Mouse (Mus musculus): ENCODE data around the gene Atp6v1g2. TPM values are rescaled to one million over a fixed set of nuclear protein-coding genes. Genes with fewer than 3 reads are reported as not detected.

Gene Atp6v1g2
- polyA plus RNA-seq, 1 experiment from 2014 or later = 3.0 TPM

DNA sequence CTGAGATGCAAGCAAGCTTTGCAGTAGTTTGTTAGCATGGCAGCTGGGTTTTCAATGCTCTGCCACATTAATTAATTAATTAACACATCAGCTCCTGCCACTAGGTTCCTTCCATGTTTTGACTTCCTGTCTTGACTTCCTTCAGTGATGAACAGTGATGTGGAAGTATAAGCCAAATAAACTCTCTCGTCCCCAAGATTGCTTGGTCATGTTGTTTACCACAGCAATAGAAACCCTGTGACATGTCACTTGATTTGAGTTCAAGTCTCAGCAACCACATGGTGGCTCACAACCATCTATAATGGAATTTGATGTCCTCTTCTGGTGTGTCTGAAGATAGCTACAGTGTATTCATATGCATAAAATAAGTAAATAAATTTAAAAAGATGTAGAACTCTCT is 23.9 kb downstream of the Atp6v1g2 start:
- H3K4me2 ChIP-seq (replicated peaks; ENCODE audit: low read depth) = no peak overlapping the region
- no peaks in the 10 kb centered on the region for H3K4me1 ChIP-seq (replicated peaks; ENCODE audit: control insufficient read depth, insufficient read depth)
- H3K36me3 ChIP-seq (ENCODE audit: control insufficient read depth, insufficient read depth, low read length) = peaks cover 8% of the 10 kb centered on the region; the same call in 1 of the 2 replicates
- no peak overlapping the region for H3K9ac ChIP-seq (ENCODE audit: low read length)
- H3K27me3 ChIP-seq (ENCODE audit: control insufficient read depth, insufficient read depth, low read length) = no peaks in the 10 kb centered on the region
- TF ChIP-seq EP300 (optimal IDR thresholded peaks at IDR 0.05) (no peak), CTCF (IDR thresholded peaks at IDR 0.05; ENCODE audit: low read depth) (no peak)
- ATAC-seq (ENCODE audit: low FRiP score, low TSS enrichment) = no peak
- WGBS = 48% methylated on average over 1 of the region's 1 CpGs
- H3K4me3 ChIP-seq (ENCODE audit: low read depth, low read length) = no peak overlapping the region
- DNase-seq (ENCODE audit: low spot score) = no peak
- no peak overlapping the region for H3K27ac ChIP-seq (replicated peaks)
- H3K9me3 ChIP-seq (ENCODE audit: control insufficient read depth, low read length) = no peaks in the 10 kb centered on the region

DNA sequence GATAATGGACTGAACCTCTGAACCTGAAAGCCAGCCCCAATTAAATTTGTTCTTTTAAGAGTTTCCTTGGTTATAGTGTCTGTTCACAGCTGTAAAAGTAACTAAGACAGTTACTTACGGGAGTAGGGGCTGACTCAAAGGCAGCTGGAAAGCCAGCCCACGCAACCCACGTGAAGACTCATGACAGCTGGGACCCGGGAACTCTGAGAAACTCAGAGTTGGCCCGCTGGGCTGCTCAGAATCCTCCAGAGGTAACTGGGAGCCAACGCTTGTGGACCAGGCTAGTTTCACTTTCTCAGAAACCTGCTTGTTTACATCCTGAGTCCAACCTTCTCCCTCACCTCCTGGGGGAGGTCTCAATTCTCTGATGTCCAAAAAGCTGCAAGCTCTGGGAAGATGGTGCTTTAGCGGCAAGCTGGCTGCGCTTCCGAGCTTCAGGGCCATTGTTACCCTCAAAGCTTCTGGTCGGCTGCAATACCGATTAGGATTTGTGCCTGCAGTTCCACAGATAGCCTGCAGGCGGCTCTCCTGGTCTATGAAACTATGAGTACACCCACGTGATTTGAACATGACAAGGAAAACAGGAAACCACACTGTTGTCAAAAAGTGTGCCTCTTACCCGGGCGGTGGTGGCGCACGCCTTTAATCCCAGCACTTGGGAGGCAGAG is 24.5 kb downstream of the Atp6v1g2 start:
- H3K4me2 ChIP-seq (replicated peaks; ENCODE audit: low read depth) = peak overlapping the region; percentile 53
- 0 out of 2 replicates have a peak, but pooled peaks cover 2% of the 10 kb centered on the region for H3K36me3 ChIP-seq (ENCODE audit: control insufficient read depth, insufficient read depth, low read length)
- WGBS = 9% methylated on average over 17 of the region's 17 CpGs
- H3K9me3 ChIP-seq (ENCODE audit: control insufficient read depth, low read length) = no peaks in the 10 kb centered on the region
- no peaks in the 10 kb centered on the region for H3K4me1 ChIP-seq (replicated peaks; ENCODE audit: control insufficient read depth, insufficient read depth)
- H3K9ac ChIP-seq (ENCODE audit: low read length) = peak overlapping the region; percentile 47; the same call in 1 of the 2 replicates
- H3K4me3 ChIP-seq (ENCODE audit: low read depth, low read length) = peak overlapping the region; percentile 31
- TF ChIP-seq EP300 (optimal IDR thresholded peaks at IDR 0.05) (no peak), CTCF (IDR thresholded peaks at IDR 0.05; ENCODE audit: low read depth) (peak; percentile 90)
- ATAC-seq (ENCODE audit: low FRiP score, low TSS enrichment) = peak; percentile 34
- H3K27me3 ChIP-seq (ENCODE audit: control insufficient read depth, insufficient read depth, low read length) = no peaks in the 10 kb centered on the region
- H3K27ac ChIP-seq (replicated peaks) = no peak overlapping the region
- DNase-seq (ENCODE audit: low spot score) = peak; percentile 91

DNA sequence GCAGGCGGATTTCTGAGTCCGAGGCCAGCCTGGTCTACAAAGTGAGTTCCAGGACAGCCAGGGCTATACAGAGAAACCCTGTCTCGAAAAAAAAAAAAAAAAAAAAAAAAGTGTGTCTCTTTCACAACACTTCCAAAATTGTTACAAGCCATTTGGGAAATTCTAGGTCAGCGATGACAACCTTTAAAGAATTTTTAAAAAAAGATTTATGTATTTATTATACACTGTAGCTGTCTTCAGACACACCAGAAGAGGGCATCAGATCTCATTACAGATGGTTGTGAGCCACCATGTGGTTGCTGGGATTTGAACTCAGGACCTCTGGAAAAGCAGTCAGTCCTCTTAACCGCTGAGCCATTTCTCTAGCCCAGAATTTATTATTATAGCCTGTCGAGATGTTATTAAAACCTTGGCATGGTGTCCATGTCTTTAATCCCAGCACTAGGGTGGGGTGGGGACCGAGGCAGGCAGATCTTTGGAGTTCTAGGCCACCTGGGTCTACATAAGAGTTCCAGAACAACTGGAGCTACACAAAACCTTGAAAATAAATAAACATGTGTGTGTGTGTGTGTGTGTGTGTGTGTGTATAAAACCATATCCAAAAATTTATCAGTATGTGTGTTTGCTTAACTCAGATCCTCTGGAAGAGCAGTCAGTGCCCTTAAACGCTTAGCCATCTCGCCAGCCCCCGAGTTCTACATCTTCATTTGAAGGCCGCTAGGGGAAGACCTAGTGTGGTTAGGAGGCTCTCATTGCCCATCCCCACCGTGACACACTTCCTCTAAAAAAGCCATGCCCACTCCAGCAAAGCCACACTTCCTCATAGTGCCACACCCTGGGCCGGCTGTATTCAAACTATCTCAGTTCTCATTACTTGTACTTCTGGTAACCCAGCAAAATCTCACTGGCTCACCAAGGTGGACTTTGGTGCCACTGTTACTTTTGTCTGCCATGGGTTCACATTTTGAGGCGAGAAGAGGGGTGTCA is 25.3 kb downstream of the Atp6v1g2 start:
- no peaks in the 10 kb centered on the region for H3K27me3 ChIP-seq (ENCODE audit: control insufficient read depth, insufficient read depth, low read length)
- no peak overlapping the region for H3K4me3 ChIP-seq (ENCODE audit: low read depth, low read length)
- H3K4me2 ChIP-seq (replicated peaks; ENCODE audit: low read depth) = no peak overlapping the region
- H3K36me3 ChIP-seq (ENCODE audit: control insufficient read depth, insufficient read depth, low read length) = no peaks in the 10 kb centered on the region
- WGBS = 44% methylated on average over 13 of the region's 14 CpGs
- peak; percentile 63 for DNase-seq (ENCODE audit: low spot score)
- peak; percentile 20; the same call in 1 of the 2 replicates for TF ChIP-seq CTCF (IDR thresholded peaks at IDR 0.05; ENCODE audit: low read depth)
- no peak for TF ChIP-seq EP300 (optimal IDR thresholded peaks at IDR 0.05)
- H3K9me3 ChIP-seq (ENCODE audit: control insufficient read depth, low read length) = no peaks in the 10 kb centered on the region
- ATAC-seq (ENCODE audit: low FRiP score, low TSS enrichment) = no peak
- H3K27ac ChIP-seq (replicated peaks) = no peak overlapping the region
- no peak overlapping the region for H3K9ac ChIP-seq (ENCODE audit: low read length)
- no peaks in the 10 kb centered on the region for H3K4me1 ChIP-seq (replicated peaks; ENCODE audit: control insufficient read depth, insufficient read depth)

DNA sequence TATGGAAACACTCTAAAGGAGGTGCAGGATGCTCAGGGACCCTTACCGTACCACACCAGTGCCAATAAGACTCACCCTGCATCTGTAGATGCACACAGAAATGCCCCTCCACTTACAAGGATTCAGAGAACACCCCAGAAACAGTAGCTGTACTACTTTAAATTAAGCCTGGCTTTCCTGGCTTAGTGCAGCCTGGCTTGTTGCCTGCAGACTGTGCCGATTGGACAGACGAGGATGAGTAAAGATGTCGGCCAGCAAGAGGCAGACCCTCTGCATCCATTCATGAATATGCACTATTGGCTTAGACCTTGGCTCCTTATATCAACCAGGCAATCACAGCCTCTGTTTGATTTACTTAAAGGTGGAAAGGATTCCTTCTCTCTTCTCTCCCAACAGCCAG is 26.2 kb downstream of the Atp6v1g2 start:
- Histone ChIP-seq H3K4me2 (replicated peaks; ENCODE audit: low read depth) (no peak overlapping the region), H3K27ac (replicated peaks) (no peak overlapping the region), H3K9me3 (ENCODE audit: control insufficient read depth, low read length) (no peaks in the 10 kb centered on the region), H3K4me3 (ENCODE audit: low read depth, low read length) (no peak overlapping the region), H3K36me3 (ENCODE audit: control insufficient read depth, insufficient read depth, low read length) (no peaks in the 10 kb centered on the region), H3K4me1 (replicated peaks; ENCODE audit: control insufficient read depth, insufficient read depth) (no peaks in the 10 kb centered on the region), H3K27me3 (ENCODE audit: control insufficient read depth, insufficient read depth, low read length) (no peaks in the 10 kb centered on the region), H3K9ac (ENCODE audit: low read length) (no peak overlapping the region)
- WGBS = 56% methylated on average over 4 of the region's 4 CpGs
- ATAC-seq (ENCODE audit: low FRiP score, low TSS enrichment) = no peak
- TF ChIP-seq CTCF (IDR thresholded peaks at IDR 0.05; ENCODE audit: low read depth) = no peak
- no peak for TF ChIP-seq EP300 (optimal IDR thresholded peaks at IDR 0.05)
- no peak for DNase-seq (ENCODE audit: low spot score)

DNA sequence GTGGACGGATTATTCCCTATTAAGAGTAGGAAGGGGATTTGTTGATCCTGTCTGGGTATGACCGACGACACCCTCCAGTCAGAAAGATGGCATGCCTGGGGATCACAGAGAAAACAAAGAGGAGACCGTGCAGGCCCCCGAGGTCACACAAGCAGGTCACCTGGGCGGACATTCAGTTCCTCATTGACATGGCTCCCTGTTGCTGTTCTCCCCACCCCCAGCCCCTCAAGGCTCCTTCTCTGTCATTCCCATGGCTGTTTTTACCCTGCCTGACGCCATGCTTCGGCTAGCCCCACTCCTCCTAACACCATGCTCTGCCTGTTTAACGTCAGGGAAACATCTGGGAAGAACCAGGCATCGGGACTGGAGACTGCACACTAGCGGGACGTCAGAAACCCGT is 28.2 kb downstream of the Atp6v1g2 start:
- H3K27ac ChIP-seq (replicated peaks) = no peak overlapping the region
- no peak overlapping the region for H3K9ac ChIP-seq (ENCODE audit: low read length)
- TF ChIP-seq EP300 (optimal IDR thresholded peaks at IDR 0.05) (no peak), CTCF (IDR thresholded peaks at IDR 0.05; ENCODE audit: low read depth) (no peak)
- ATAC-seq (ENCODE audit: low FRiP score, low TSS enrichment) = no peak
- H3K4me3 ChIP-seq (ENCODE audit: low read depth, low read length) = no peak overlapping the region
- no peaks in the 10 kb centered on the region for H3K36me3 ChIP-seq (ENCODE audit: control insufficient read depth, insufficient read depth, low read length)
- WGBS = 68% methylated on average over 13 of the region's 13 CpGs
- no peaks in the 10 kb centered on the region for H3K9me3 ChIP-seq (ENCODE audit: control insufficient read depth, low read length)
- no peak for DNase-seq (ENCODE audit: low spot score)
- H3K4me1 ChIP-seq (replicated peaks; ENCODE audit: control insufficient read depth, insufficient read depth) = no peaks in the 10 kb centered on the region
- H3K27me3 ChIP-seq (ENCODE audit: control insufficient read depth, insufficient read depth, low read length) = no peaks in the 10 kb centered on the region
- no peak overlapping the region for H3K4me2 ChIP-seq (replicated peaks; ENCODE audit: low read depth)

Measured in stomach, postnatal 0 days (tissue).